Mouse (Mus musculus) MEL (cell line): ENCODE results near the gene Hnrnpll. TPM values are rescaled to one million over a fixed set of nuclear protein-coding genes. Genes with fewer than 3 reads are reported as not detected.

ENCODE experiments used
- DNase-seq: peaks from one replicate; pipeline ENCODE4 v3.0.0; 2011; ENCODE audit warnings: low read depth, low spot score
- H3K27ac ChIP-seq: 2 replicates; pipeline ENCODE4 v1.5.1; 2012; ENCODE audit warnings: low read depth, mild to moderate bottlenecking, control low read depth, low read length, moderate library complexity; ENCODE audit not compliant: control insufficient read depth
- H3K27me3 ChIP-seq, 2 experiments: fragments of 150-350 bp in 1 of 2; sonication (generic) in 1 of 2; 2 replicates each; pipeline ENCODE4 v1.6.1; 2012; ENCODE audit warnings: low read length in 2 of 2, mild to moderate bottlenecking in 2 of 2, improper control_type of control experiment in 1 of 2, moderate library complexity in 1 of 2; ENCODE audit not compliant: insufficient read depth in 2 of 2, control insufficient read depth in 1 of 2
- H3K36me3 ChIP-seq, 2 experiments: 2 replicates each; pipeline ENCODE4 v1.6.1; 2012 to 2014; ENCODE audit warnings: low read length in 2 of 2, improper control_type of control experiment in 1 of 2, inconsistent platforms in 1 of 2, mild to moderate bottlenecking in 1 of 2; ENCODE audit not compliant: insufficient read depth in 2 of 2, control insufficient read depth in 1 of 2
- H3K4me1 ChIP-seq, 2 experiments: fragments of 150-350 bp in 1 of 2; sonication (generic) in 1 of 2; 2 replicates each; pipeline ENCODE4 v1.6.1; 2012; ENCODE audit warnings: low read length in 2 of 2, improper control_type of control experiment in 1 of 2, mild to moderate bottlenecking in 1 of 2; ENCODE audit not compliant: insufficient read depth in 2 of 2, control insufficient read depth in 1 of 2
- H3K4me3 ChIP-seq, 2 experiments: fragments of 150-350 bp in 1 of 2; sonication (generic) in 1 of 2; 2 replicates each; pipeline ENCODE4 v1.5.1; 2012; ENCODE audit warnings: low read depth in 2 of 2, low read length in 2 of 2, mild to moderate bottlenecking in 2 of 2, moderate library complexity in 2 of 2, control low read depth in 1 of 2, improper control_type of control experiment in 1 of 2; ENCODE audit not compliant: control insufficient read depth in 1 of 2, insufficient read depth in 1 of 2
- H3K79me2 ChIP-seq: 2 replicates; pipeline ENCODE4 v1.6.1; 2012; ENCODE audit warnings: mild to moderate bottlenecking, low read length, moderate library complexity; ENCODE audit not compliant: control insufficient read depth, poor library complexity, insufficient read depth
- H3K9ac ChIP-seq: 2 replicates; pipeline ENCODE4 v1.6.1; 2012; ENCODE audit warnings: low read depth, mild to moderate bottlenecking, control low read depth, low read length, moderate library complexity; ENCODE audit not compliant: control insufficient read depth, poor library complexity, severe bottlenecking
- H3K9me3 ChIP-seq: fragments of 150-350 bp; sonication (generic); replicated peaks from 2 replicates; pipeline ENCODE4 v1.6.1; 2012; ENCODE audit warnings: mild to moderate bottlenecking, low read length, improper control_type of control experiment, moderate library complexity; ENCODE audit not compliant: insufficient read depth
- CHD1 ChIP-seq: IDR thresholded peaks from 2 replicates; pipeline ENCODE4 v1.6.1; 2012; ENCODE audit warnings: low read depth, mild to moderate bottlenecking, inconsistent platforms, low read length, improper control_type of control experiment
- CTCF ChIP-seq, 3 experiments: IDR thresholded peaks in 2 of 3; conservative IDR thresholded peaks in 1 of 3; 2 replicates each; pipeline ENCODE4 v1.5.1; 2011 to 2012; ENCODE audit warnings: low read length in 3 of 3, low read depth in 2 of 3, mild to moderate bottlenecking in 2 of 3, improper control_type of control experiment in 1 of 3, inconsistent platforms in 1 of 3, mixed read lengths in 1 of 3, moderate library complexity in 1 of 3; ENCODE audit not compliant: control insufficient read depth in 1 of 3, insufficient read depth in 1 of 3, poor library complexity in 1 of 3, severe bottlenecking in 1 of 3
- E2F4 ChIP-seq: IDR thresholded peaks from 2 replicates; pipeline ENCODE4 v1.6.1; 2011; ENCODE audit warnings: low read depth, low read length, improper control_type of control experiment, borderline replicate concordance
- ELF1 ChIP-seq: IDR thresholded peaks from 2 replicates; pipeline ENCODE4 v1.6.1; 2014; ENCODE audit warnings: low read depth, mild to moderate bottlenecking, inconsistent platforms, low read length, improper control_type of control experiment, moderate library complexity
- ETS1 ChIP-seq: IDR thresholded peaks from 2 replicates; pipeline ENCODE4 v1.6.1; 2012; ENCODE audit warnings: low read depth, mild to moderate bottlenecking, inconsistent platforms, low read length, improper control_type of control experiment, moderate library complexity
- GABPA ChIP-seq: IDR thresholded peaks from 2 replicates; pipeline ENCODE4 v1.6.1; 2012; ENCODE audit warnings: low read depth, mild to moderate bottlenecking, inconsistent platforms, low read length, improper control_type of control experiment, moderate library complexity
- GATA1 ChIP-seq: IDR thresholded peaks from 2 replicates; pipeline ENCODE4 v1.6.1; 2011; ENCODE audit warnings: low read depth, low read length, improper control_type of control experiment
- HCFC1 ChIP-seq: IDR thresholded peaks from 2 replicates; pipeline ENCODE4 v1.6.1; 2012; ENCODE audit warnings: low read depth, mild to moderate bottlenecking, inconsistent platforms, low read length, improper control_type of control experiment, moderate library complexity
- MAFK ChIP-seq: IDR thresholded peaks from 2 replicates; pipeline ENCODE4 v1.6.1; 2011; ENCODE audit warnings: low read depth, mild to moderate bottlenecking, low read length, improper control_type of control experiment, borderline replicate concordance
- MAX ChIP-seq: IDR thresholded peaks from 2 replicates; pipeline ENCODE4 v1.6.1; 2011; ENCODE audit warnings: low read length, improper control_type of control experiment
- MEF2A ChIP-seq: IDR thresholded peaks from 2 replicates; pipeline ENCODE4 v1.6.1; 2014; ENCODE audit warnings: low read depth, mild to moderate bottlenecking, inconsistent platforms, low read length, improper control_type of control experiment; ENCODE audit not compliant: poor library complexity, insufficient replicate concordance, severe bottlenecking; ENCODE audit errors: extremely low read depth
- NRF1 ChIP-seq: IDR thresholded peaks from 2 replicates; pipeline ENCODE4 v1.6.1; 2014; ENCODE audit warnings: low read depth, mild to moderate bottlenecking, inconsistent platforms, low read length, improper control_type of control experiment, moderate library complexity; ENCODE audit not compliant: poor library complexity, insufficient read depth, severe bottlenecking
- POLR2A ChIP-seq, 2 experiments: IDR thresholded peaks; 2 replicates each; pipeline ENCODE4 v1.6.1; 2011 to 2012; ENCODE audit warnings: low read length in 2 of 2, mild to moderate bottlenecking in 2 of 2, control low read depth in 1 of 2, improper control_type of control experiment in 1 of 2, low read depth in 1 of 2, moderate library complexity in 1 of 2; ENCODE audit not compliant: control insufficient read depth in 1 of 2, insufficient read depth in 1 of 2, poor library complexity in 1 of 2
- POLR2AphosphoS2 ChIP-seq: IDR thresholded peaks from 2 replicates; pipeline ENCODE4 v1.6.1; 2011; ENCODE audit warnings: low read length, improper control_type of control experiment
- RCOR1 ChIP-seq: IDR thresholded peaks from 2 replicates; pipeline ENCODE4 v1.6.1; 2012; ENCODE audit warnings: low read depth, mild to moderate bottlenecking, inconsistent platforms, low read length, improper control_type of control experiment
- SMC3 ChIP-seq: IDR thresholded peaks from 2 replicates; pipeline ENCODE4 v1.6.1; 2011; ENCODE audit warnings: low read depth, low read length, improper control_type of control experiment
- TBP ChIP-seq: IDR thresholded peaks from 2 replicates; pipeline ENCODE4 v1.8.0; 2011; ENCODE audit warnings: low read depth, low read length, improper control_type of control experiment
- TCF12 ChIP-seq: IDR thresholded peaks from 2 replicates; pipeline ENCODE4 v1.6.1; 2014; ENCODE audit warnings: low read depth, mild to moderate bottlenecking, inconsistent platforms, low read length, improper control_type of control experiment, moderate library complexity
- USF2 ChIP-seq, 2 experiments: IDR thresholded peaks; 2 replicates each; pipeline ENCODE4 v1.6.1; 2011 to 2012; ENCODE audit warnings: improper control_type of control experiment in 2 of 2, low read length in 2 of 2, borderline replicate concordance in 1 of 2, inconsistent platforms in 1 of 2, low read depth in 1 of 2, mild to moderate bottlenecking in 1 of 2; ENCODE audit not compliant: insufficient read depth in 1 of 2
- ZC3H11A ChIP-seq: IDR thresholded peaks from 2 replicates; pipeline ENCODE4 v1.6.1; 2012; ENCODE audit warnings: low read depth, mild to moderate bottlenecking, inconsistent platforms, low read length, improper control_type of control experiment
- ZNF384 ChIP-seq: IDR thresholded peaks from 2 replicates; pipeline ENCODE4 v1.6.1; 2012; ENCODE audit warnings: low read depth, mild to moderate bottlenecking, inconsistent platforms, low read length, improper control_type of control experiment
- polyA plus RNA-seq, 2 experiments: library from polyadenylated mRNA; stranded (reverse) in 1 of 2; unstranded in 1 of 2; fragments of >175 nt in 1 of 2; fragments of >200 nt in 1 of 2; gene quantifications; 2 replicates each; pipeline versions ENCODE4 v1.2.1 to v1.2.4; 2012; ENCODE audit warnings: low replicate concordance in 2 of 2, low read depth in 1 of 2; ENCODE audit not compliant: insufficient read length in 2 of 2, insufficient read depth in 1 of 2, missing spikeins in 1 of 2
- total RNA-seq: library from RNA; depleted of rRNA; stranded (reverse); fragments of 300-350 nt; gene quantifications from 2 replicates; pipeline ENCODE4 v1.2.3, GENCODE M21; 2012

Hnrnpll gene
- total and polyA plus RNA-seq, 3 experiments = 48.7 to 142 (median 77.7) TPM

DNA sequence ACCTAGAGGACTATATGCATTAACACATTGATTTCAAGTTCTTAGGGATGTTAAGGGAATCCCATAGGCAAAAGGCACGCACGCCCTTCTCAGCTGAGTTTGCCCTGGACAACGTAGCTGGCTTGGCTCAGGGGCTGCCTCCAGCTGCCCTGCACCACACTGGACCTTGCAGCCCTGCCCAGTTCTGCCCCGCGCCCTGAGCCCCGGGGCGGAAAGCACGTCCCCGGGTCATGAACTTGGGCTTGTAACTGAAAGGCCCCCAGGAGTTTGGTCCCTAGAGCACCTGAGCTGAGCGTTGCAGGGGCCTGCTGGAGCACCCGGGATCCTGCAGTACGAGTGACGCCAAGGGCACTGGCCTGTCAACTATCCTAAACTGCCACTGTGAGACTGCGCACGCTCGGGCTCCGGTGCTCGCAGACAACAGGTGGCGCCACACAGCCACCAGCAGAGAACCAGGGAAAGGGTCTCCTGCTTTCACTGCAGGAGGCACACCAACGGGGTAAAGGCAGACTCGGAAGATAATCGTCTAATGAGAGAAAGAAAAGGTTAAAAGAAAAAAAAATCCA lies 43.1 kb downstream of the Hnrnpll start:
- Histone ChIP-seq H3K9ac (no peak overlapping the region), H3K36me3 (peaks cover 0 to 7% of the 10 kb centered on the region in 2 experiments; a peak in 2 of 4 replicates), H3K27me3 (no peaks in the 10 kb centered on the region), H3K79me2 (no peaks in the 10 kb centered on the region), H3K9me3 (no peaks in the 10 kb centered on the region), H3K27ac (no peak overlapping the region), H3K4me1 (peaks cover 5 to 19% of the 10 kb centered on the region in 2 experiments), H3K4me3 (no peak overlapping the region)
- TF ChIP-seq NRF1 (0 out of 2 replicates have a peak, but pooled peaks have one; percentile 27), MAX (no peak), SMC3 (peak; percentile 44), CTCF (IDR thresholded peaks at IDR 0.05 in 2 of 3, conservative IDR thresholded peaks at IDR 0.05 in 1 of 3; ENCODE audit: control insufficient read depth in 1 of 3, insufficient read depth in 1 of 3, low read depth in 2 of 3, low read length in 3 of 3, poor library complexity in 1 of 3, severe bottlenecking in 1 of 3) (peak; percentile 14 to 62 (median 46); a peak in 5 of 6 replicates)
- DNase-seq = no peak

DNA sequence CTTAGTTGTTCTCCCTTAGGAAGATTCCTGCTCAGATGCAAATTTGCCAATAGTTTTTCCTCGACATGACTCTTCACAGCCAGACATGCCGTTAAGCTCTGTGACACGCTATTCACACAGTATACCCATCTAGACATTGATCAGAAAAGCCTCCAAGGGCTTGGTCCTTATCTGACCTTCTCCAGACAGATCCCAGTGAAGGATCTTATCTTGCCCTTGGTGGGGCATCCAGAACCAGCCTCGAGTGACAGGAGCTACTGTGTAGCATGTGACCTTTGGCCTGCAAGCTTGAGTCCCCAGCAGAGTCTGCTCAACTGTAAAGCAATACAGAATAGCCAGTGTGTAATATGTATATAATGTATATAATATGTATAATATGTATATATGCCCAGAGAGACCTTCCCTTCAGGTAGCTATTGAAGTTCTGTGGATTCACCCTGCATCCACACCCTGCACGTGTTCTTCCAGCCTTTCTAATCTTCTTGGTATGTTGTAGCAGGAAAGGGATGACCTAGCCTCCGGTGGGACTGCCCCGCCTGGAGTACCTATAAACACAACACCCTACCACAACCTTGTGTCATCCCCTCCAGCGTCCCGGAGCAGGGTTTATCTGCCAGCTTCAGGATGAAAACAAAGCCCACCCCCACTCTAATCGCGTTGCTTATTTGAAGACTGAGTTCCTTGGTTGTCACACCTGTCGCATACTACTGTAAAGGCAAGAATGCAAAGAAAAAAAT lies 43.7 kb downstream of the Hnrnpll start:
- DNase-seq = no peak
- Histone ChIP-seq H3K27me3 (no peaks in the 10 kb centered on the region), H3K4me1 (peaks cover 5 to 24% of the 10 kb centered on the region in 2 experiments), H3K79me2 (no peaks in the 10 kb centered on the region), H3K9ac (no peak overlapping the region), H3K27ac (no peak overlapping the region), H3K4me3 (no peak overlapping the region), H3K36me3 (peaks cover 0 to 11% of the 10 kb centered on the region in 2 experiments; a peak in 2 of 4 replicates), H3K9me3 (no peaks in the 10 kb centered on the region)
- TF ChIP-seq MEF2A (no peak), E2F4 (no peak)

DNA sequence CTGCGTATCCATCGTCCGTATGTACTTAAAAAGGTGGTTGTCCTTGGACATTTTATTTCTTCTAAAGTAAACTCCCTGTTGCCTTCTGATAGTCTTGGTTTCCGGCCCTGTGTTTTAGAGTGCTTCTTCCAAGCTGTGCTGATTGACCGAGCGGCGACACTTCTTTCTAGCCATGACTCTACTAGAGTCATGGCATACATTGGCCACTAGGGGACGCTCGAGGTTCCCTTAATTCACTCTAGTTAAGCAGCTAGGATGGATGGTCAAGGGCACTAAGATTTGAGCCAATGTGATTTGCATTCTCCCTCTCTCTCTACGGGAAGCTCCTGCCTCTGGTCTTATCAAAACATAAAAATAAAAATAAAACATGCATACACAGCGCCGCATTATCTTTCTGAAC lies 44.7 kb downstream of the Hnrnpll start:
- Histone ChIP-seq H3K4me1 (peaks cover 5 to 24% of the 10 kb centered on the region in 2 experiments), H3K9ac (no peak overlapping the region)
- peak; percentile 80 for DNase-seq
- TF ChIP-seq ZNF384 = no peak
- TF ChIP-seq HCFC1 = no peak
- no peak for TF ChIP-seq USF2 (IDR thresholded peaks at IDR 0.05; ENCODE audit: borderline replicate concordance in 1 of 2, insufficient read depth in 1 of 2, low read depth in 1 of 2, low read length in 2 of 2)
- TF ChIP-seq POLR2A (IDR thresholded peaks at IDR 0.05; ENCODE audit: control insufficient read depth in 1 of 2, insufficient read depth in 1 of 2, low read depth in 1 of 2, low read length in 2 of 2, poor library complexity in 1 of 2) = no peak
- TF ChIP-seq GATA1 = no peak
- TF ChIP-seq MAX = no peak
- no peak for TF ChIP-seq CHD1
- TF ChIP-seq E2F4 = no peak
- TF ChIP-seq MAFK = no peak
- TF ChIP-seq RCOR1 = 0 out of 2 replicates have a peak, but pooled peaks have one; percentile 28
- TF ChIP-seq SMC3 = peak; percentile 91
- no peak for TF ChIP-seq NRF1
- no peak for TF ChIP-seq GABPA
- TF ChIP-seq TBP = no peak
- TF ChIP-seq ZC3H11A = peak; percentile 81
- TF ChIP-seq CTCF (IDR thresholded peaks at IDR 0.05 in 2 of 3, conservative IDR thresholded peaks at IDR 0.05 in 1 of 3; ENCODE audit: control insufficient read depth in 1 of 3, insufficient read depth in 1 of 3, low read depth in 2 of 3, low read length in 3 of 3, poor library complexity in 1 of 3, severe bottlenecking in 1 of 3) = peak; percentile 76 to 99 (median 98)
- TF ChIP-seq ELF1 = no peak
- TF ChIP-seq TCF12 = no peak
- TF ChIP-seq ETS1 = no peak
- TF ChIP-seq POLR2AphosphoS2 = no peak

More for the DNA sequence above, 44.7 kb downstream of the Hnrnpll start:
- H3K27ac ChIP-seq = no peak overlapping the region
- no peaks in the 10 kb centered on the region for H3K79me2 ChIP-seq
- H3K36me3 ChIP-seq = peaks cover 0 to 11% of the 10 kb centered on the region in 2 experiments; a peak in 2 of 4 replicates
- peak overlapping the region in 1 of 2 experiments; percentile 4; a peak in 1 of 4 replicates for H3K4me3 ChIP-seq
- no peaks in the 10 kb centered on the region for H3K27me3 ChIP-seq
- no peaks in the 10 kb centered on the region for H3K9me3 ChIP-seq
